Mouse (Mus musculus) forebrain, embryonic 11.5 days (tissue): Measurements from ENCODE around the gene E130114P18Rik. TPM values are rescaled to one million over a fixed set of nuclear protein-coding genes. Genes with fewer than 3 reads are reported as not detected.

ENCODE experiments used
- ATAC-seq: fragments of 200-750 bp; cut with Nextera tagmentation; replicated peaks from 2 replicates; pipeline ENCODE4 v1.8.0; 2017; ENCODE audit warnings: moderate TSS enrichment; ENCODE audit not compliant: low FRiP score
- DNase-seq: peaks from one replicate; pipeline ENCODE4 v3.0.0-alpha.2; 2017; ENCODE audit warnings: low spot score
- H3K27ac ChIP-seq: fragments of 300-500 bp; sonication (generic); 2 replicates; pipeline ENCODE4 v1.5.1; 2014; ENCODE audit warnings: low read depth, low read length
- H3K27me3 ChIP-seq: fragments of 300-500 bp; sonication (generic); 2 replicates; pipeline ENCODE4 v1.6.1; 2014; ENCODE audit warnings: mild to moderate bottlenecking, low read length, mixed read lengths; ENCODE audit not compliant: control insufficient read depth, insufficient read depth
- H3K36me3 ChIP-seq: fragments of 300-500 bp; sonication (generic); 2 replicates; pipeline ENCODE4 v1.6.1; 2014; ENCODE audit warnings: mild to moderate bottlenecking, low read length, moderate library complexity, mixed read lengths; ENCODE audit not compliant: control insufficient read depth, insufficient read depth
- H3K4me1 ChIP-seq: fragments of 300-500 bp; sonication (generic); replicated peaks from 2 replicates; pipeline ENCODE4 v1.6.1; 2014; ENCODE audit warnings: low read length, mixed read lengths; ENCODE audit not compliant: control insufficient read depth, insufficient read depth
- H3K4me2 ChIP-seq: fragments of 300-500 bp; sonication (generic); 2 replicates; pipeline ENCODE4 v1.6.1; 2014; ENCODE audit warnings: low read depth, mild to moderate bottlenecking, low read length, moderate library complexity, mixed read lengths; ENCODE audit not compliant: severe bottlenecking
- H3K4me3 ChIP-seq: fragments of 300-500 bp; sonication (generic); 2 replicates; pipeline ENCODE4 v1.5.1; 2014; ENCODE audit warnings: low read depth, low read length
- H3K9ac ChIP-seq: fragments of 300-500 bp; sonication (generic); 2 replicates; pipeline ENCODE4 v1.6.1; 2014; ENCODE audit warnings: low read length
- H3K9me3 ChIP-seq: fragments of 300-500 bp; sonication (generic); 2 replicates; pipeline ENCODE4 v1.6.1; 2016; ENCODE audit warnings: low read length, mixed read lengths; ENCODE audit not compliant: control insufficient read depth
- WGBS: fragments of 180-500 bp; shearing (Covaris S2); extraction: QIAGEN DNeasy Blood & Tissue Kit; methylation state at CpG from one replicate; pipeline ENCODE4 v1.1.7; 2014; 5-methylcytosine and 5-hydroxymethylcytosine counted together
- polyA plus RNA-seq: library from polyadenylated mRNA; unstranded; fragments of >200 nt; fragmentation: Nextera tagmentation; extraction: Ambion mirVana; gene quantifications from 2 replicates; pipeline ENCODE4 v1.2.1, GENCODE M21; 2014

Gene E130114P18Rik
- polyA plus RNA-seq, 1 experiment from 2014 or later: 45.7 TPM

GRCm38 (mm10) chr4:97722666-97723065 lies 55.2 kb downstream of the E130114P18Rik start:
- 32% methylated on average over 10 of the region's 10 CpGs for WGBS
- Histone ChIP-seq H3K4me1 (no peaks in the 10 kb centered on the region; the same call in 1 of the 2 replicates), H3K4me3 (no peak overlapping the region), H3K4me2 (no peak overlapping the region), H3K36me3 (no peaks in the 10 kb centered on the region), H3K9me3 (no peaks in the 10 kb centered on the region), H3K27me3 (no peaks in the 10 kb centered on the region), H3K9ac (no peak overlapping the region), H3K27ac (no peak overlapping the region)
- ATAC-seq (0 out of 2 replicates have a peak, but pooled peaks have one; percentile 46), DNase-seq (no peak)

GRCm38 (mm10) chr4:97714616-97715015 lies 63.3 kb downstream of the E130114P18Rik start:
- 0 out of 2 replicates have a peak, but pooled peaks have one; percentile 49 for ATAC-seq
- no peaks in the 10 kb centered on the region for H3K36me3 ChIP-seq

GRCm38 (mm10) chr4:97714101-97714615 lies 63.7 kb downstream of the E130114P18Rik start:
- H3K27ac ChIP-seq: no peak overlapping the region
- ATAC-seq: no peak
- H3K9me3 ChIP-seq: no peaks in the 10 kb centered on the region

More at GRCm38 (mm10) chr4:97714616-97715015, 63.3 kb downstream of the E130114P18Rik start:
- Histone ChIP-seq H3K9me3 (no peaks in the 10 kb centered on the region), H3K4me1 (no peaks in the 10 kb centered on the region), H3K27me3 (no peaks in the 10 kb centered on the region), H3K27ac (no peak overlapping the region), H3K9ac (no peak overlapping the region), H3K4me2 (no peak overlapping the region), H3K4me3 (no peak overlapping the region)
- WGBS: 83% methylated on average over 6 of the region's 6 CpGs
- no peak for DNase-seq

GRCm38 (mm10) chr4:97712547-97712946 lies 65.3 kb downstream of the E130114P18Rik start:
- DNase-seq (no peak), ATAC-seq (no peak)
- Histone ChIP-seq H3K27ac (no peak overlapping the region), H3K36me3 (no peaks in the 10 kb centered on the region), H3K4me1 (no peaks in the 10 kb centered on the region), H3K9me3 (no peaks in the 10 kb centered on the region), H3K9ac (no peak overlapping the region), H3K4me3 (no peak overlapping the region), H3K27me3 (no peaks in the 10 kb centered on the region), H3K4me2 (no peak overlapping the region)
- WGBS: 73% methylated on average over 1 of the region's 1 CpGs

More at GRCm38 (mm10) chr4:97714101-97714615, 63.7 kb downstream of the E130114P18Rik start:
- no peaks in the 10 kb centered on the region for H3K27me3 ChIP-seq
- H3K4me1 ChIP-seq: no peaks in the 10 kb centered on the region
- no peak overlapping the region for H3K9ac ChIP-seq
- no peak overlapping the region for H3K4me3 ChIP-seq
- no peak for DNase-seq
- H3K36me3 ChIP-seq: no peaks in the 10 kb centered on the region
- WGBS: 84% methylated on average over 6 of the region's 6 CpGs
- H3K4me2 ChIP-seq: no peak overlapping the region

GRCm38 (mm10) chr4:97710048-97710765 lies 67.7 kb downstream of the E130114P18Rik start:
- Histone ChIP-seq H3K4me2 (no peak overlapping the region), H3K4me1 (no peaks in the 10 kb centered on the region), H3K4me3 (no peak overlapping the region), H3K9me3 (no peaks in the 10 kb centered on the region), H3K27ac (no peak overlapping the region), H3K27me3 (no peaks in the 10 kb centered on the region), H3K36me3 (no peaks in the 10 kb centered on the region), H3K9ac (no peak overlapping the region)
- 66% methylated on average over 9 of the region's 9 CpGs for WGBS
- DNase-seq (no peak), ATAC-seq (peak; percentile 27; the same call in 1 of the 2 replicates)

DNA sequence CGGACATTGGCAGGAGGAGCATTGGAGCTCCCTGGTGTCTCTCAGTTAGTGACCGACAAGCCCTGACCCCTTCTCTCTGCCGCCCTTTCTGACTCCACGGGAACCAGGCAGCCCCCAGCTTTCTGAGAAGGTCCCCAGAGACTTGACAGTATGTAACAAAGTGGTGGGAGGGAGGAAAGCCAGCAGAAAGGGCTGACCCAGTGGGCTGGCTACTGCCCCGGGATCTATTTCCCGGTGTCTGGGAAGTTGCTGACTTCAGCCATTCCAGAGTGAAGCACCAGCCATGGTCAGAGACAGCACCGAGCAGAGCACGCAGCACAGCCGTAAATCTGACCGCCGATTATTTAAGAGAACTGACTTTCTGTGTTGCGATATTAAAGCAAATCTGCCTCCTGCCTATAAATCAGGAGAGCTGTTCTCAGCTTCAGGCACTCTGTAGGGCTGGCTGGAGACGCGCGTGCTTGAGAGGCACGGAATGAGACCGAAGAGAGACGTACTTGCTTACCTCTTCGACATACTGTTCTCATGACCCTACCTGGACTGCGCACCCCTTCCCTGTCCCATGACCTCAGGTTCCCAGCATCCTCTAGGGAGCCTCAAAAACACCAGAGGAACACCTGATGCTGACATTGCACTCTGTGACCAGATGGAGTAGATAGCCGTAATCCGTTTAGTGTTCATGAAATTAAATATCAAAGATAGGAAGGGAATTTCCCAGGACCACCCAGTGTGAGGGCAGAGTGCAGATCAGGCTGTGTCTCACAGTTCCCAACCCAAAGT lies 70.3 kb downstream of the E130114P18Rik start:
- DNase-seq (no peak), ATAC-seq (no peak)
- H3K9ac ChIP-seq: no peak overlapping the region
- no peaks in the 10 kb centered on the region for H3K9me3 ChIP-seq
- H3K27me3 ChIP-seq: no peaks in the 10 kb centered on the region
- H3K36me3 ChIP-seq: no peaks in the 10 kb centered on the region
- H3K4me1 ChIP-seq: no peaks in the 10 kb centered on the region
- H3K27ac ChIP-seq: no peak overlapping the region
- H3K4me2 ChIP-seq: no peak overlapping the region
- no peak overlapping the region for H3K4me3 ChIP-seq
- 85% methylated on average over 22 of the region's 22 CpGs for WGBS

DNA sequence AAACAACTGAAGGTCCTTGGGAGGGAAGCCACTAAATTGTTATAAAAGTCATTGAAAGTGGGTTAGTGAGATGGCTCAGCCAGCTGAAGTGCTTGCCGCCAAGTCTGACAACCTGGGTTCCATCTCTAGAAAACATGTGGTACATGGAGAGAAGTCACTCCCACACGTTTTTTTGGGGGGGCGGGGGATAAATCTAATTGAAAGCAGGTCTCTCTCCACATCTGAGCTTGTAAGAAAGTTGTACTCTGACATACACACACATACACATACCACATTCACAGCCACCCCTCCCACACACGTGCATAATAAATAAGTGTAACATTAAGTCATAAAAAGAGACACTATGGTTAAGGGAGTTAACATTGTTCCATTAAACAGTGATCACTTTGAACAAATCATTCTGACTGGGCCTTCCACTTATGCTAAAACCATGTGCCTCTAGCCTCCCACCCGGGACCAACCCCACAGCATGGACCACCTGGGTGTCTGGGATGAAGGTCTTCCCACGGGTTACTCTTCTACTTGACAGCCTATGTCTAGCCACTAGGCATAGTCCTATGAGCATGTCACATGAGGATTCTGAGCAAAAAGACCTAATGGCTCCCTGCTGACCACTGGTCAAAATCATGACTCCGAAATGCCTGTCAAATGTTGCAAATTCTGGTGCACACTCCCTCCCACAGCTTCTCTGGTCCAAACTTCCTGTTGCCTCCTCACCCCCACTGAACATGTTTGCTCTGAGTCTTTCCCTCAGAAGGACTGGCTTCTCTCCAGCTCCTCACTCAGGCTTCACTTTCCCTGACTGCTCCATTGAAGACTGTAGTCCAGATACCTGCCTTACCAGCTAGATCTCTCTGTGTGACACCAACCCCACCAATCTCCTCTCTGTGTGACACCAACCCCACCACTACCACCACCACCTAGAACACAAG lies 80.9 kb downstream of the E130114P18Rik start:
- no peak overlapping the region for H3K4me3 ChIP-seq
- no peaks in the 10 kb centered on the region for H3K27me3 ChIP-seq
- H3K9me3 ChIP-seq: no peaks in the 10 kb centered on the region
- no peak for DNase-seq
- H3K36me3 ChIP-seq: no peaks in the 10 kb centered on the region
- H3K9ac ChIP-seq: no peak overlapping the region
- H3K27ac ChIP-seq: no peak overlapping the region
- no peak overlapping the region for H3K4me2 ChIP-seq
- ATAC-seq: no peak
- WGBS: 76% methylated on average over 7 of the region's 7 CpGs
- no peaks in the 10 kb centered on the region for H3K4me1 ChIP-seq
